Mouse (Mus musculus) embryo, embryonic 10 days (tissue): ENCODE data around the gene Cacnb4.

Experiments
- DNase-seq: peaks from one replicate; pipeline ENCODE4 v3.0.0-alpha.2; 2015; ENCODE audit warnings: low spot score

The Cacnb4 gene

DNA sequence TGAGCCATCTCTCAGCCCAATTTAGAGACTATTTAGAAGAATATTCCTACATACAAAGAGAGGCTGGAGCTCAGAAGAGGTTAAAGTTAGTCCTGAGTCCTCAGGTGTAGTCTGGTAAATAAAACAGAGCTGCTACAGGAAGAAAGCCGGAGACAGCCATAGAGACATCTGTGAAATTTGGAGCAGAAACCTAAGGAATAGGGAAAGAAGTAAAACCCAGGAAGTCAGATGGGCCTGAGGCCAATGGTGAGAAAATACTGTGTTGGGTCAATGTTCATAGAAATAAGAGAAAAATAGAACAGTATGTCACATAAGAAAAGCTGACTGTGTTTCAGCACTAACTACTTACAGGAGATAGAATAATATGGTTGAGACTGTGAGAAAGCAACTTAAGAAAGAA is 155.6 kb downstream of the Cacnb4 start:
- DNase-seq: no peak

DNA sequence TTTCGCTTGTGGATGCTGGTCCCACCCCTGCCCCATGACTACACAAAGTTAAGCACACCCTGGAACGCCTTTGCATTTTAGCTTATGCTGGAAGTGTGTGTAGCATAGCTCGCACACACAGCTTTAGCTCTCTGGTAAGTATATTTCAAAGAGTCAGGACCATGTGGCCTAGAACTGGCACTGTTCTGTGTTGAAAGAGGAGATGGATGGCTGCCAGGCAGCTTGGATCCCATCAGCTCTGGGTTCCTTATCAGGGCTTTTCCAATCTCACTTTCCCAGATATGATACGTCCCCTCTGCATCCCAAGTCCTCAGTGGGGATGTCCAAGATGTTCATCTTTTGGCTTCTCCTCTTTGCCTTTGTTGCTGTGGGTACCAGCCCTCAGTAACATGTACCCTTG is 157.9 kb downstream of the Cacnb4 start:
- DNase-seq: no peak

DNA sequence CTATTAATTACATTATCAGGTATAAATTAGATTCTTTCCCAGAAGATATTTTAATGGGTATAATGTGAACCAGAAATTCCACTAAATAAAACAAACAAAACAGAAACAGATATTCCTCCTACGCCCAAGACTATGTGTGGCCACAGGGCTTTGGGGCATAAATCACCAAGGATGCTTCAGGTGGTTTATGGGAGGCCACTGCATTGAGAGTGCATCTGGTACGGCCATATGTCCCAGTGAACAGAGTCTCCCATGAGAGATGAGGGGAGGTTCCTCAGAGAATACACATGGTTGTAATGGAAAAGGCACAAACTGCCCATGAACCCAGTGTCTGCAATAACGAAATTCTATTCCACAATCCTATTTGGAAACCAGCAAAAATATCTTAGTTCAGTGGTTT is 160.1 kb downstream of the Cacnb4 start:
- no peak for DNase-seq

DNA sequence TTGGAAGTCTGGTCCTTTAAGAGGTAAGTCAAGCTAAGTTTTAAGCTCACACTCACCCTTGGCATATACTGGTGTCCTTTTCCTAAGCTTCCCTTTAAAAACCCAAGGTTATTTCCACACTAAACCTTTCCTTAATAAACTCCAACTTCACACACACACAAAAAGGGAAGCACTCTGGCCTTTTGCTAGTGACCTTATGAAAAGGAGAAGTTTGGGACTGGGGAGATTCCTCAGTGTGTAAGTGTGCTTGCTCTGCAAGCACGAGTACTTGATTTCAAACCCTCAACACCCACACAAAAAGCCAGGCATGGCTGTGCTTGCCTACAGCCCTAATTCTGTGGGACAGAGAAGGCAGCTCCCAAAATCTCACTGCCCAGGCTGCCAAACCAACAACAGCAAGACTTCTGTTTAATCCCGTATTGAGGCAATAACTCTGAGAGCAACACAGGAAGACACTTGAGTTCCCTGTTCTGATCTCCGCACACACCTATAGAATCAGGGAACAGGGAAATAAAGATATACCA is 163.7 kb downstream of the Cacnb4 start:
- DNase-seq: no peak

DNA sequence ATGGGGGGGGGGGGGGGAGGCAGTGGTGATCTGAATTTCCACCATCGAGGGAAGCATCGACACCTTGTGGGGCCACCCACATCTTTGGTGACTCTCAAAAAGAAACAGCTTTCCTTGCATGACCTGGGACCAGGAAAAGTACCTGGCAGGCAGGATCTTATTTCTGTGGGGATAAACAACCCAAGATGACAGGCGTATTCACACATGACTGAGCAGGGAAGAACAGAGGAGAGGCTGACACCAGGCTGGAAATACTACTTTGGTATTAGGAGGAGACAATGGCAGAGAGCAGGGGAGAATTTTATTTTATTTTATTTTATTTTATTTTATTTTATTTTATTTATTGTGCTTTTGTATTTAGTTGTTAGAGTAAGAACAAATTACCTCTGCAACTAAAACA is 164.4 kb downstream of the Cacnb4 start:
- no peak for DNase-seq

DNA sequence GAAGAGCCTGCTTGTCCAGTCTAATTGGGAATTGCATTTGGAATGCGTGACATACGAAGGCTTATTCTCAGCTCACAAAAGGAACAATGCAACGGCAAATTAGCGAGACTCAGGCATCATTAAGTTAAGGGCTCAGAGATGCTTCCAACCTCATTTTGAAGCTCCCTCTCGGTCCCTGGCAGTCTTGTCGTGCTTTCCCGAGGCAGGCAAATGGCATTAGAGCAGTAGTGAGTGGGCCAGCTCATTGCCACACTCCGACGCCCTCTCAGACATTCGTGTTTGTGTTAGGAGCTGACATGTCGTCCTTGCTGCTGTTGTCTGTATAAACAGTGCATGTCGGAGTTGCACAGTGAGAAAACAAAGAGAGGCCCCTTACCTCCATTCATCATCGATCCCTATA is 164.8 kb downstream of the Cacnb4 start:
- peak; percentile 34 for DNase-seq

DNA sequence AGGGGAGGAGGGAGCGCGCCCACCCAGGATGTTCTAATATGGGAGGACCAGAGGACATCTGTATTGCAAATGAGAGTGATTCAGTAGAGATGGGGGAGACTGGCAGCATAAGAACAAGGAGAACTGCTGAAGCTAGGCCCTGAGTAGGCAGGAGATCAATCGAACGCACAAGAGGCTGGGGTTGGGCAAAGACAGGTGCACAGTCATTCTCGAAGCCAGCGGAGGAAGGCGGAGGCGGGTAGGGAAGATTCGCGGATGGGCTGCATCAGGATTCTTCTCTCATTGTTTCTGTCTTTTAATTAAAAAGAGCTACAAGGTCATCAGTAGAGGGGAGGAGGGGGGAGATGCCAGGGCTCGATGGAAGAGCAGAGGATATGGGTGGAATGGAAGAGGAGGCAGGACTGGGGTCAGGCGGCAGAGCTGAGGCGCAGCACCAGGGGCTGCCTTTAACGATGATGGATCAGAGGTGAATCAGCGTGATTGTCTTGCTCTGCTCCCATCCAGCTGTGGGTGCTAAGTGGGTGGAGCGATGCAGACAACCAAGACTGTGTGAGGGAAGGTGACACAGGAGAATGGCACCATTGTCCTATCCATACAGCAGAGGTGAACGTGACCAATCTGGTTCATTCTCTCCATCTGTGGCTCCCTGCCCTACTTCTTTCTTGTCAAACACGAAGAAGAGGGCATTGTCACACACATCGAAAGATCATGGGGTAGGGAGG is 166.7 kb downstream of the Cacnb4 start:
- no peak for DNase-seq

DNA sequence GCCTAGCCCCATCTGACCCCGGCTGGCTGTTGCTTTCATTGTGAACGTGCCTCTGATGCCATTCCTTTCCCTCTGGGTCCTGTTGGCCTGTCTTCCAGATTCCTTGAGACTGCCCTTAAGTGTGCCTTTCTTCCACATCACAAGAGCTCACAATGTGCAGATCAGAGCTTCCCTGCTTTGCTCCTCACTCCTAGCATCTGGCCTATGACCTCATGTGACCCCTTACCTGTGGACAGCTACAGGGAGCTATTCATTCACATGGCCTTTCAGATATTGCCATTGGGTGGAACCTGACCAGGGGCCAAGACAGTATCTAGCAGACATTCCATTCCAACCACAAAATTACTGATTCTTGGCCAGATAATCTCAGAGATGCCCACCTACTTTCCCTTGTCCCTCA is 171.5 kb downstream of the Cacnb4 start:
- DNase-seq: no peak

DNA sequence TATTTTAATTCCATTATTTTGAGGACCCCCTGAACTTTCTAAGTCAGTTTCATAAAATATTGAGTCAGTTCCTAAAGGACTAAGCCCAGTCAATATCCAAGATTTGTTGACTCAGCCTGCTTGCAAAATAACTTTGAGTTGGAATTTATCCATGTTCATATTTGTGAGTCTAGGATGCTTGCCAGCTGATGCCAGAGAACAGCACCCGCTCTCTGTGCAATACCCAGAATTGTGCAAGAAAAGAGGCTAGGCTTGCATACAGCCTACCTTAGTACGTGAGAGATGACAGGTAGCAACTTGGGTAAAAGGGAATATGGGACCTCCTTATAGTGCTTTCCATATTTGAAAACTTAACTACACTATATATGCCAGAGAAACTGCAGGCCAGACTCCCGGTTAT is 171.9 kb downstream of the Cacnb4 start:
- DNase-seq: no peak

DNA sequence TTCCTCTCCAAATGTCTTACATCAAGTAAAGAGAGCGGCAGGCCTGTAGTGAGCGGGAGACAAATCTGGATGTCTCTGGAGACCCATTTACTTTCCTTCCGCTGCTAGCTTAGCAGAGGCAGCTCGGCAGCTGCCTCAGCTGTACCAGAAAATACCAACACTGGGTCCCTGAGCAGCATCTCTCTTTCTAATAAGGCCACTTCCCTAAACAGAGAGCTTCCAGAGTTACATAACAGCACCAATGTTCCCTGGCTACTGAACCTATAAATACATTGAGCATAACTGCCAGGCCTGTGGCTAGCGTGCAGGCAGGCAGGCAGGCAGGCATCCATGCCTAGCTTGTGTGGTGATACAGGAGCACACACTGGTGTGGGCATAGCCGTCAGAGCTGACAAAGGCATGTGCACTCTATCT is 176.8 kb downstream of the Cacnb4 start:
- DNase-seq: no peak

DNA sequence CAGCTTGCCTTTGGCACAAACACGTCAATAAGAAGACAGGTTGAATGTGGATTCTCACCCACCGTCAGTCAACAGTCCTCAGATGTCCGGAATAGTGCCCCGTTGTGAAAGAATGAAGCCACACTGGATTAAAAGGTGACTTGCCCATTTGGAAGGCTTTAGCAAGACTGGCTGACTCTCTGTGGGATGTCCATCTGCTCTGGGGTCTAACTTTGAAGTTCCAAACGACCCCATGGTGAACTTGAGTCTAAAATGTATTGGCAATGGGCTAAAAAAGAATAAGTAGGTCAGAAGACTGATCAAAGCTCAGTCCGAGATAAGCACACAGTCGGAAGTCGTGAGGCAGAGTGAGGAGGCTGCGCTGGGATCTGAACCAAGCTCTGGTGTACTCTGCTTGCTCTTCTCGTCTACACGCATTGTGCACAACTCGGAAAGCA is 177.5 kb downstream of the Cacnb4 start:
- no peak for DNase-seq

DNA sequence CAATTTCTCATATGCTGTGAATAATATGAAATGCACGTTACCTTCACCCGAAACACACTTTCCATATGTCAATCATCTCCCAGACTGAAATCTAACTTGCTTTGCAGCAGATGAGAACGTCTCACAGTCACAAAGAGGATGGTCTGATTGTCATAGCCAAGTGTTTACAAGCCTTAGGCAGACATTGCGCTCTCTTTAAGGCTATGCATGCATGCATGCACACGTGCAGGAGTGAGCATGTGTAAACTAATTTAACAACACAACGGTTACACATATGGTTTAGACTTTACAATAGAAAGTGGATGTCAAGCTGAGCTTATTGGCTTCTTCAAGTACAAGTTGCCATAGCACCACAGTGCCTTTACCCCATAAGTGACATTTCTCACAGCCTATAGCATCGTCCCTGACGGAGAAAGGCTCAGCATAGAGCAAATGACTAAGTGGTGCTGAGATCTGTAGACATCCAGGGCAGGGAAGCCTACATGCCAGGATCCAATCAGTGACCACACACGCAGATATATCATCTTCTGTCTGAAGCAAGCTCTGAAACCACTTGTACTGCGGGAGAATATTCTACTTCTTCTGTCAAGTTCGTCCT is 181.4 kb downstream of the Cacnb4 start:
- DNase-seq: no peak

DNA sequence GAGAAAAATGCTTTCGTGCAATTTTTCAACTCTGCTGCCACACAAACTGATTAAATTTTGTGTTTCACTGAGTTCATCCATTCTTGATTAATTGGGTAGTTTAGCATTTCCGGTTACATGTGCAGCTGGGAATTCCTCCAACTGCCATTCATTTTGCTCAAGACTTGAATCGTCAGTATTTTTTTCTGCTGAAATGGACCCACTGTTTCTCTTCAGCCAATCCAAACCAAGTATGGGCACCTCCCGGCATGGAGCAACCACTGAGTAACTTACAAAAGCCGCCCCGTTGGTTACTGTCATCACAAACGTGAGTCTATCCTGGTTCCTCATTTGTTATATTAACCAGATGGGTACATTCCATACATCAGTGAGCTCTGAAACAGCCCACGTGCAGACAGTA is 182.4 kb downstream of the Cacnb4 start:
- no peak for DNase-seq

DNA sequence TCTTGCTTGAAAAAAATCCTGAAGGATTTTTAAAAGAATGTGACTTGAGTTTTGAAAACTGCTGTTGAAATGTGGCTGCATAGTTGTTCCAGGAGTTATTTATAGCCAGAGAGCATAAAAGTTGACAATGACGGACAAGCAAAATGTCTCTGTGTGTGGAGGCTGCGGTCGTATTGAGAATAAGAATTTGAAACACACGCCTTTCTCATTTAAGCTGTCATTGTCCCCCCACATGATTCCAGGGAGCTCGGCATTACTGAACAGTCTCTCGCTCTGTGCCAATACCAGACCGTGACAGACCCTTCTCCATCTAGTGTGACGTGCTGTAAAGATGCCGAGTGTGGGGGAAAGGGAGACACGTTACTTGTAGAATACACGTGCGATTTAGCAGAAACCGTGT is 183.8 kb downstream of the Cacnb4 start:
- DNase-seq: no peak

DNA sequence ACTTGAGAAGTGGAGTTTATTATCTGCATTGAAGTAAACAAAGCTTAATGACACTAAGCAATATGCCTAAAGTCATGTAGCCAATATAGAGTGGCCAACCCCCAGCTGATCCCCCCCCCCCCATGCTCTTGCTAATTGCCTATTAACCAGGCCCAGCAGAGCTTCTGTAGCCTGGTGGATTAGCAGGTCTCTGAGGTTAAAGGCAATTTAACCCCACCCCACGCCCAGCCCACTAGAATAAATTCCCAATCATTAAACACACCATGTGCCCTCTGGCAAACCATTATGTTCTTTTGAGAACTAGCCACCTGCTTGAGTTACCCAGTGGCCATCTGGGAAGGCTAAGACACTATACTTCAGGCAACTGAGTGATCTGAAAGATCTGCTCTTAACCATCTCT is 186.8 kb downstream of the Cacnb4 start:
- DNase-seq: no peak

DNA sequence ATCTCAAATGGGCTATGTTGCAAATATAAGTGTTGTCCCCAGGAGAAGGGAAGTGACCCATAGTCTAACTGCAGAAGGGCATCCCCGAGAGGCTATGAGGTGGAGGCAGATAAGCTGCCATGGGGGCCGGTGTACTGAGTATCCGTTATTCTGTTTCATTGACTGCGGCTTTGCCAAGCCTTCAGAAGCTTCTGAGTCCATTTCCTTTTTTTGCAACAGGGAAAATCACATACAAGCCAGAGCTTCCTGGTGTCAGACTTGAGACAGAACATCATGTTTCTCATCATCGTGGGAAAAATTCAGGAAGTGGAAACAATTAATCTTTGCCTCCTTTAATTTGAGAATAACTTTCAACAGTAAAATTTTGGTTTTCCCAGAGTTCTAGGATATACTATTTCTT is 193.1 kb downstream of the Cacnb4 start:
- DNase-seq: no peak

DNA sequence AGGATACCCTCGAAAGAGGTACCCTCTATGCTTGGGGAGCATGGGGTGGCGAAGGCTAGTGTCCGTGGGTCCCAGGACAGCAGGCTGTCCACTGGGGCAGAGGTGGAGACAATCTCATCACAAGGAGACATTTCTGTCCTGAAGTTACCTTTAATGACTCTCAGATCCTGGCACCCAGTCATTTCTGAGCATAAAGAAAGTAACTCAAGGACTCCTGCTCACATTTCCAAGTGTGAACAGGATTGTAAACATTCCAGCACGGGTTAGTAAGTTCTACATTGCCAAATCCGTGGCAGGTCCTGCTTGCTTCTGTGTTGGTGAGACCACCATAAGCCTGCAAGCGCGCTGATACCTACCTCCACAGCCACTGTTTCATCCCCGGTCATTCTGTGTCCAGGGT is 196.2 kb downstream of the Cacnb4 start:
- no peak for DNase-seq

DNA sequence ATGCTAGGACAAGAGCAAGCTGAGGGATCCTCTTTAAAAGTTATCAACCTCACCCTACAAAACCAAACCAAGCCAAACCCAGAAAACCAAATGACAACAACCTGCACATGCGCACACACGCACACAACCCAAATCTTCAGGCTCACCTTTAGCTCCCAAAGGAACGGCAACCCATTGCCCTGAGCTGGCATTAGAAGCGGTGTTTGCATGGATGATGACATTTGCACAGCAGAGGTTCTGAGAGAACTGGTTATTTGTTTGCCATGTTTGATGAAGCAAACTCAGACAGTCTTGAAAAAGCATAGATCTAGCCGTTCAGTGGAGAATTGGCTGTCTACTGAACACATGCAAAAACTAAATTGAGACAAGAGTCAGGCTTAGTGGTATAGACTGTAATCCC is 198.1 kb downstream of the Cacnb4 start:
- no peak for DNase-seq

DNA sequence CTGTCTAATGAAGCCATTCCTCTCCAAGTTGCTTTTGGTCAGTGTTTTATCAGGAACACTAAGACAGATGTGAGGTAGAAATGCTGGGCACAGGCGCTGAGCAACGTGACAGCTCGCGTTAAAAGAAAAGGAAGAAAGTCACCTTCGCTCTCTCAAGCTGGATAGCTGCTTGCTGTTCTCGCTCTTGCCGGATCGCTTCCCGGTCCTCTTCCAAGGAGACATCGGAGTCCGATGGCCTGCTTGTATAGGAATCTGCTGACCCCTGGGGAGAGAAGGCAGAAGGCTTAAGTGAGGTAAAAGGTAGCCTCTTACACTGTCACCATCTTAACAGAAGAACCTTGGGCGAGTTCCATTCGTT is 199.1 kb downstream of the Cacnb4 start:
- DNase-seq: no peak

DNA sequence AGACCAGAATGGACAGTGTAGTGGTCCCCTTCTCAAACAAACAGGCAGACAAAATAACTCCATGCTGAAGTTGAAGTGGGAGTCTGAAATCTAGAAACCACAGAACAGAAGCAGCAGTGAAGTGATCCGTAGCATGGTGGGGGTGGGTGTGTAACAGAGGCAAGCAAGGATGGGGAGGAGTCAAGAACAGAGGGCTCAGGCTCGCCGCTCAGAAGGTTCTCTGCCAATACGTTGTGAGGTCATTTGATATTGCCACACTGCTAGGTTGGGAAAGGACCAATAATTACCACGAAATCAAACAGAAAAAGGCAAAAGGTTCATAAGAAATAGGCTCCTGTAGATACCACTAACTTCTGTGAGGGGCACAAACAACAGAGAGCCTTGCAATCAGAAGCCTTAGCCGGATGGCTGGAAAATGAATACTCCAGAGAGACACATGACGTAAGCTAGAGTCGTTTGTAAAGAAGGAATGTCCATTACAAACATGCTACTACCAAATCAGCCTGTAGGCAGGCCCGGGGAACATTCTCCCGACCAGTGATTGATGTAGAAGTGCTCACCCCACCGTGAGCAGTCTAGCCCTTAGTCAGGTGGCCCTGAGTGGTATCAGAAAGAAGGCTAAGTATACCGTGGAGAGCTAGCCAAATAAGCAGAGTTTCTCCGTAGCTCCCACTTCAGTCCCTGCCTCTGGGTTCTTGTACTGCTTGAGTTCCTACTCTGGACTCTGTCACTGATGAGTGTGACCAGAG is 199.7 kb downstream of the Cacnb4 start:
- DNase-seq: no peak

DNA sequence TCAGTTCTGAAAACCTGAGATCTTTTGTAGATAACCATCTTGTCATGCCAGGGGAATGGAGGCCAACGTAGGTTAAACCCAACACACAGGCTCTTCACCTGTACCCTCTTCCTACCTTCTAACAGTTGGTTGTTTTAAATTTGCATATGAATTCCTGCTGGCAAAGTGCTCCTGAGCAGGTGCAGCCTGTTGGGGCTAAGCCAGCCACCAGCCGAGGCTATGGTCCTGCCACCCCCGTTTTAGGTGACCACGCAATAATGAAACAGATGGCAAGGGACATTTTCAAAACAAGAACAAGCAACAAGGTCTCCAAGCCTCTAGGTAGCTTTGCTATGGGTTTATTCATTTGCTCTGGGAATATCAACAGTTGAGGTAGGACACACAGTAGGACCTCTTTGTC is 200.8 kb downstream of the Cacnb4 start:
- DNase-seq: no peak

DNA sequence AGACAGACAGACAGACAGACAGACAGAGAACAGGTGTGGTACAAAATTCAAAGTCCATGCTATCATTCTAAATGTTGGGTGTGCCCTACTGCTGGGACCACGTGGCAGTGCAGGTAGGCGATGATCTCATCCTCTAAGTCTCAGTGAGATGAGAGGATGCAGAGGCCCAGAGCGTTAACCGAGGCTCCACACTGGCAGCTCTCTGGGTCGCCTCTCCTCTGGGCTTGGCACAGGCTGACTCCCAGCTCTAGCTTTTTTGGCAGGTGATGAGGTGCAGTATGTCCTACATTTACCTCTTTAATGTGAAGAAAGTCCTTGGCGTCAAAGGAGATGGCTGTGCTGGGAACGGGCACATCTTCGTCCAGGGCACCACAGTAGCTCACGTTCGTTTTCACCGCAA is 202.1 kb downstream of the Cacnb4 start:
- DNase-seq: no peak

DNA sequence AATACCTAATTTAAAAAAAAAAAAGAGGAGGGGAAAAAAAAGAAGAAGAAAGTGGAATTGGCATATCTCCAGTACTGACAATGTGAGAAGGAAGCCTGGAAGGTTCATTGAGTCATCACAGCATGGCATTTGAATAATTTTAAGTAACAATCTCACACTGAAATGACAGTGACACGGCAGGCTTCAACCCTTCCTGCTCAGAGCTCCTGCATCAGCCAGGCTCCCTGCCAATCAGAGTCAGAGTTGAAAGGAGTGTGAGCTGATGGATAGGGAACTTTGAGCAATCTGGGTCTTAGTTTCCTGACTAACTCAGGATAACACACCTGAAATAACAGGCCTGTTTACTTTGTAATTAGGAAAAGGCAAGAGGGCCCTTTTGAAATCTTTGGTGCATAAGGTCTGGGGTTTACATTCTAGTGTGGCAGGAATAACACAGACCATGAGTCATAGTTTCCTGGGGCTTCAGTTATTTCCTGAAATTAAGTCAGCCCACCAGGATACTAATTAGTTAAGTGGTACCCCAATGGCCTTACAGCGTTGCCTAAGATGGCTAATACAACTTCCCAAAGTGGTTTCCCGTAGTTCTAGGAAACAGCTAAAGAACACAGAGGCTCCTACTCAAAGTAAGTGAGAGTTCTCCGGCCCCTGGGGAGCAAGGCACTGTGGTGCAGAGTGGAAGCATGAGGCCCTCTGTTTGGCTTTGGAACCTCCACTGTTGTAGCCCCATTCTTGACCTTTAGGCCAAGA is 204.9 kb downstream of the Cacnb4 start:
- peak; percentile 50 for DNase-seq
